Mouse (Mus musculus): Measurements from ENCODE around the gene St3gal3.

DNA sequence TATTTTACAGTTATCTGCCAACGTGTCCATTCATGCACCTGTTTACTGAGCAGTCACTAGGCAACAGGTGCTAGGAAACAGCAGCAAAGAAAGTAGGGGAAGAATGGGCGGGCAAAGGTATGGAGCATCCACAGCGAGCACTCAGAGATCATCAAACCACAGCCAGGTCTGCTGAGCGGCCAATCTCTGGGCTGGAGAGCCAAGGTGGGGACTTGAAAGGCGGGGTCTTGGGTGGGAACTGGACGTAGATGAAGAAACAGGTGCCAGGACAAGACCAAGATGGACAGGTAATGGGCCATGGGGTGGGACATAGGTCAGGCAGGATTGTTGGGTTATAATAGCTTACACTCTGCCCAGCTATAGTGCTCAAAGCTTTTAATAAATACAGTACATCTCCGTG is 109.3 kb downstream of the St3gal3 start:
- no peak for TF ChIP-seq CTCF (IDR thresholded peaks at IDR 0.05; ENCODE audit: borderline replicate concordance, control insufficient read depth, extremely low read depth, insufficient read depth, low read length, poor library complexity)
- TF ChIP-seq POLR2A (IDR thresholded peaks at IDR 0.05; ENCODE audit: control insufficient read depth, extremely low read depth, insufficient read depth, low read length, poor library complexity) = no peak
